Mouse (Mus musculus): ENCODE measurements at regions not wholly inside any gene's neighbourhood (a gene's known extent, or its start where the extent isn't known, plus 50 kb on each side); places are given as distances from the start of the nearest gene placed in this dataset.
A peak's percentile ranks its signal among the peaks of the same experiment; 100 is the strongest.

DNA sequence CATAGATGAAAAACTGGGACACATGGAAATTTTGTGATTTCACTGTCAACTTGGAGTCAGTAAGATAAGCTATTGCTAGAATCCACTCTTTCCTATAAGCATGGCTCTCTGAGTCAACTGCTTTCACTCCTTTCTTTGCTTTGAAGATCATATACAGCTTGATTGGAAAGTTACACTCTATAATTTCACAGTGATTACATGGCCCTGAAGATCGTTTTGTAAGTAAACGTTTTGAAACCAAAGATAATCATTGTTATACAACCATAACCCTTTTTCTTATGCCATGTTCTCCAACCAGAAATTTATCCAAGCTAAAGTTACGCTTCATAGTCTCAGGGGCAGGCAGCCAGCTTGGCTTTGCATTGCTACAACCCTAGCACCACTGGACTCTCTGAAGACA lies 322.1 kb upstream of the N6amt1 start:
- no peak for ATAC-seq (ENCODE audit: low FRiP score)
- 73% methylated on average over 3 of the region's 3 CpGs for WGBS

DNA sequence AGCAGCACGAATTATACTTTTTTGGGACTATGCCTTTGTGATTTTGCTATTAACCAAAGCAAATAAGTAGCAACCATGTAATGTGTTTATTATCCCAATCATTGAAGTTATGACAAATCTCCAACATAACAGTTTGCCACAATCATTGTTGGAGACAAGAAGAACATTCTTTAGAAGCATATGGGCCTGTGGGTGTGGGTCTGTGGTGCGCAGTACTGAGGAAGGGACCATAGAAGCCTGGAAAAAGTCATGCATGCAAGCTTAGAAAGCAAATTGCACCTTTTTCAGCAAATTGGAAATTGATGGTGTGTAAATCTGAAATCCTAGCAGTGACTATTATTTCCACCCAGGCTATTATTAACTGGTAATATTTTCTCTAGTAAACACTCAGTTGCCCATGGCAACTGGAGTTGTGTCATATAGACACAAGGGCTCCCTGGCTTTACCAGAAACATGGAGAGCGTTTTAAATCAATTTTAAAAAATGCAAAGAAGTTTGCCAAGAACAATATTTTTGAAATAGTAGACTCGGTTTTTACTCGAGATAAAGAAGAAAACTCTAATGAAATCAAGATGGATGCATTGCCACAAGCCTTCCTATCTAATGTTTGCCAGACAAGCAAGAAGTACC lies 325.4 kb upstream of the N6amt1 start:
- ATAC-seq (ENCODE audit: low FRiP score), result no peak
- H3K4me3 ChIP-seq (ENCODE audit: low read depth, low read length), result no peak overlapping the region
- H3K4me2 ChIP-seq (ENCODE audit: low read depth, low read length, poor library complexity, severe bottlenecking), result no peak overlapping the region
- H3K9me3 ChIP-seq (ENCODE audit: low read length), result no peaks in the 10 kb centered on the region
- no peaks in the 10 kb centered on the region for H3K27me3 ChIP-seq (ENCODE audit: insufficient read depth, low read length)
- H3K27ac ChIP-seq (ENCODE audit: low read depth, low read length), result no peak overlapping the region
- no peak for TF ChIP-seq CTCF (IDR thresholded peaks at IDR 0.05)
- no peaks in the 10 kb centered on the region for H3K36me3 ChIP-seq (ENCODE audit: insufficient read depth, low read length)
- H3K4me1 ChIP-seq (ENCODE audit: insufficient read depth, low read length), result no peaks in the 10 kb centered on the region
- DNase-seq (ENCODE audit: low spot score), result no peak
- no peak overlapping the region for H3K9ac ChIP-seq (replicated peaks; ENCODE audit: low read length, poor library complexity, severe bottlenecking)
- 75% methylated on average over 5 of the region's 5 CpGs for WGBS

More for the DNA sequence above, 322.1 kb upstream of the N6amt1 start:
- Histone ChIP-seq H3K27ac (ENCODE audit: low read depth, low read length) (no peak overlapping the region), H3K9ac (replicated peaks; ENCODE audit: low read length, poor library complexity, severe bottlenecking) (no peak overlapping the region), H3K27me3 (ENCODE audit: insufficient read depth, low read length) (no peaks in the 10 kb centered on the region), H3K4me2 (ENCODE audit: low read depth, low read length, poor library complexity, severe bottlenecking) (no peak overlapping the region), H3K9me3 (ENCODE audit: low read length) (no peaks in the 10 kb centered on the region), H3K4me1 (ENCODE audit: insufficient read depth, low read length) (no peaks in the 10 kb centered on the region), H3K36me3 (ENCODE audit: insufficient read depth, low read length) (no peaks in the 10 kb centered on the region), H3K4me3 (ENCODE audit: low read depth, low read length) (no peak overlapping the region)
- no peak for DNase-seq (ENCODE audit: low spot score)
- TF ChIP-seq CTCF (IDR thresholded peaks at IDR 0.05), result no peak

DNA sequence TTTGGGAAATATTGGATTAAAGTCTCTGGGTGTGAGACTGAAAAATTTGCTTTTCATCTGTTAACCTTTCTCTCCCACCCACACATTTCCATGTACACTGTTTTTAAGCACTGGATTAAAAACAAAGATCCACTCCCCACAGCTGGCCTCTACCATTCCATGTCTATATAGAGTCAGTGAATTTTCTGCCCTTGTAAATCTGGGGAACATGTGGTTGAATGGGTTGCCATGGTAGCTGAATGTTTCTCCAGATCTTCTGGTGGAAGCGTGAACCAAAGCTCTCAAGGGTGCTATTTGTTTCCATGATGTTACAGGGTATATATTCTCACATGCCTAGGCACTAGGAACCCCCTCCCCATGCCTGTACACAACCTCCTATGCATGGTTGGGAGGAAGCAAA lies 326.4 kb upstream of the N6amt1 start:
- TF ChIP-seq CTCF (IDR thresholded peaks at IDR 0.05), result no peak
- WGBS, result 81% methylated on average over 1 of the region's 1 CpGs
- Histone ChIP-seq H3K36me3 (ENCODE audit: insufficient read depth, low read length) (no peaks in the 10 kb centered on the region), H3K27me3 (ENCODE audit: insufficient read depth, low read length) (no peaks in the 10 kb centered on the region), H3K4me1 (ENCODE audit: insufficient read depth, low read length) (no peaks in the 10 kb centered on the region), H3K27ac (ENCODE audit: low read depth, low read length) (no peak overlapping the region), H3K9me3 (ENCODE audit: low read length) (no peaks in the 10 kb centered on the region), H3K9ac (replicated peaks; ENCODE audit: low read length, poor library complexity, severe bottlenecking) (no peak overlapping the region), H3K4me3 (ENCODE audit: low read depth, low read length) (no peak overlapping the region), H3K4me2 (ENCODE audit: low read depth, low read length, poor library complexity, severe bottlenecking) (no peak overlapping the region)
- DNase-seq (ENCODE audit: low spot score) (no peak), ATAC-seq (ENCODE audit: low FRiP score) (no peak)

DNA sequence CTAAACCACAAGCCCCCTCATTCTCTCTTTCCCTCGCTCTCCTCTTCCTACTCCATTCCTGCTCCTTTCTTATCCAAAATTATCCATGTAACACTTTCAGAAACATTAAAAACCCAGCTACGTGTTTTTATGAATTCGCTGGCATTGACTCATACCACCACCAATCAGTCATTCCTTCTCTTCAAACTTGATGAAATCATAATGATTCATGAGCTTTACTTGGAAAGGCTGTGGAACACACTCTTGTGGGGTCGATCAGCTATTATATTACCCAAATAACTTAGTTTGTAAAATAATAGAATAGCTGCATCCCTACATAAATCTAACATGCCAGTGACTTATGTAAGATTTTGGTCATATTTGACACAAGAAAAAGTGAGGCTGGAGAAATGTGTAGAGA lies 331.9 kb upstream of the N6amt1 start:
- ATAC-seq (ENCODE audit: low FRiP score) (no peak), DNase-seq (ENCODE audit: low spot score) (no peak)
- H3K36me3 ChIP-seq (ENCODE audit: insufficient read depth, low read length), result no peaks in the 10 kb centered on the region
- TF ChIP-seq CTCF (IDR thresholded peaks at IDR 0.05), result no peak
- H3K4me1 ChIP-seq (ENCODE audit: insufficient read depth, low read length), result no peaks in the 10 kb centered on the region
- no peak overlapping the region for H3K4me2 ChIP-seq (ENCODE audit: low read depth, low read length, poor library complexity, severe bottlenecking)
- no peak overlapping the region for H3K4me3 ChIP-seq (ENCODE audit: low read depth, low read length)
- H3K27ac ChIP-seq (ENCODE audit: low read depth, low read length), result no peak overlapping the region
- H3K9me3 ChIP-seq (ENCODE audit: low read length), result no peaks in the 10 kb centered on the region
- no peak overlapping the region for H3K9ac ChIP-seq (replicated peaks; ENCODE audit: low read length, poor library complexity, severe bottlenecking)
- WGBS, result 90% methylated on average over 4 of the region's 4 CpGs
- no peaks in the 10 kb centered on the region for H3K27me3 ChIP-seq (ENCODE audit: insufficient read depth, low read length)

DNA sequence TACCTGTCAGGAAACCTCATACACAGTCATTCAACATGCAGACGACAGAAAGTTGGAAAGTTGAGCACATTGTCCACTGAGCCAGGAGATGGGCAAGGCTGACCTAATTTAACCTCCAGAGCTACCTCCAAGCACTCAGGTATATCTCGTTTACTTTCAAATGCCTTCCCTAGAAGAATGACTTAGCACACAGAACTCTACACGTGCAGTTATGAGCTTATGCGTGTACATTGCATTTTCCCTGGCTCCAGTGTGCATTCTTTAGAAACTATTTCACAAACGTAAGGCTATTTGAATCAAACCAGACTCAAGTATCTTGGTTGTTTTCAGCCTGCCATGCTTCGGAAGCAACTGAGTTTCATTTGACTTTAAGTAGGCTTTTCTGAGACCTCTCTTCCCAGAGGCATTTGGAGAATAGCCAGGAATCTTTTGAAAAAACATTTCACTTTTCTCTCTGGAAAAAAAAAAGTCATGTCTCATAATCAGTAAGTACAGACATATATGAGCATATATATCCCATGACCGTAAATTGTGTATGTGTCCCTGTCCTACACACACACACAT lies 336.8 kb upstream of the N6amt1 start:
- no peaks in the 10 kb centered on the region for H3K4me1 ChIP-seq (ENCODE audit: insufficient read depth, low read length)
- DNase-seq (ENCODE audit: low spot score) (no peak), ATAC-seq (ENCODE audit: low FRiP score) (no peak)
- H3K9ac ChIP-seq (replicated peaks; ENCODE audit: low read length, poor library complexity, severe bottlenecking), result no peak overlapping the region
- H3K9me3 ChIP-seq (ENCODE audit: low read length), result no peaks in the 10 kb centered on the region
- H3K4me3 ChIP-seq (ENCODE audit: low read depth, low read length), result no peak overlapping the region
- H3K27me3 ChIP-seq (ENCODE audit: insufficient read depth, low read length), result no peaks in the 10 kb centered on the region
- H3K4me2 ChIP-seq (ENCODE audit: low read depth, low read length, poor library complexity, severe bottlenecking), result no peak overlapping the region
- H3K27ac ChIP-seq (ENCODE audit: low read depth, low read length), result no peak overlapping the region
- TF ChIP-seq CTCF (IDR thresholded peaks at IDR 0.05), result no peak
- 82% methylated on average over 7 of the region's 7 CpGs for WGBS
- H3K36me3 ChIP-seq (ENCODE audit: insufficient read depth, low read length), result no peaks in the 10 kb centered on the region

DNA sequence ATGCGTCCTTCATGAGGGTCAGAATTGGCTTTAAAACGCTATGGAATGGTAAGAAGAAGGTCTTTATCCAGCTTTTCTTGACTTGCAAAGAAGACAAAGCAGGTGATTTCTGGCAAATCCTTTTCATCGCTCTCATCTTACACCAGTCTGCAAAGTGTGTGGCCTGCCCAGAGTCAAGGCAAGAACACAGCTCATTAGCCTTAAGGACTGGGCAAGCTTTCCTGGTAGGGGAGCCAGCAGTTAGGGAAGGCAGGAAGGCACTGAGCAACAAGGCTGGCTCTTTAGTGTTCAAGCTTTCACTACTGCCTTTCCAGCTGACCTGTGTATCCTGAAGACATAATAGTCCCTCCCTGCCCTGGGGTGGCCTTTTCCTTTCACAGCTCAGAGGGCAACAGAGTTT lies 352.4 kb upstream of the N6amt1 start:
- no peak overlapping the region for H3K9ac ChIP-seq (replicated peaks; ENCODE audit: low read length, poor library complexity, severe bottlenecking)
- DNase-seq (ENCODE audit: low spot score) (peak; percentile 54), ATAC-seq (ENCODE audit: low FRiP score) (peak; percentile 61; the same call in 1 of the 2 replicates)
- TF ChIP-seq CTCF (IDR thresholded peaks at IDR 0.05), result no peak
- WGBS, result 31% methylated on average over 3 of the region's 3 CpGs
- H3K4me2 ChIP-seq (ENCODE audit: low read depth, low read length, poor library complexity, severe bottlenecking), result no peak overlapping the region
- no peaks in the 10 kb centered on the region for H3K9me3 ChIP-seq (ENCODE audit: low read length)
- H3K4me1 ChIP-seq (ENCODE audit: insufficient read depth, low read length), result no peaks in the 10 kb centered on the region
- no peak overlapping the region for H3K27ac ChIP-seq (ENCODE audit: low read depth, low read length)
- no peaks in the 10 kb centered on the region for H3K27me3 ChIP-seq (ENCODE audit: insufficient read depth, low read length)
- no peaks in the 10 kb centered on the region for H3K36me3 ChIP-seq (ENCODE audit: insufficient read depth, low read length)
- H3K4me3 ChIP-seq (ENCODE audit: low read depth, low read length), result no peak overlapping the region

All from midbrain, postnatal 0 days (tissue).